Mouse (Mus musculus): Measurements from ENCODE around the gene Ephb2.

- TF ChIP-seq CTCF (IDR thresholded peaks at IDR 0.05; ENCODE audit: low read depth, low read length) = no peak
- TF ChIP-seq GATA1 (IDR thresholded peaks at IDR 0.05; ENCODE audit: borderline replicate concordance, low read length) = no peak
- no peak for TF ChIP-seq TAL1 (conservative IDR thresholded peaks at IDR 0.05; ENCODE audit: low read depth, low read length)
- TF ChIP-seq POLR2AphosphoS5 (IDR thresholded peaks at IDR 0.05; ENCODE audit: insufficient replicate concordance, low read depth, low read length) = no peak
Measured at GRCm38 (mm10) chr4:136776471-136776892, 59.3 kb downstream of the Ephb2 start.
